Mouse (Mus musculus) lung, embryonic 14.5 days (tissue): ENCODE data around the gene Ube2c. TPM values are rescaled to one million over a fixed set of nuclear protein-coding genes. Genes with fewer than 3 reads are reported as not detected.

Experiments used
- ATAC-seq: fragments of 200-750 bp; cut with Nextera tagmentation; 2 replicates; pipeline ENCODE4 v1.8.0; 2017; ENCODE audit warnings: mild to moderate bottlenecking, moderate TSS enrichment, moderate library complexity; ENCODE audit not compliant: insufficient read depth
- DNase-seq: peaks from one replicate; pipeline ENCODE4 v3.0.0-alpha.2; 2015
- H3K27ac ChIP-seq: fragments of 300-500 bp; sonication (generic); 2 replicates; pipeline ENCODE4 v1.5.1; 2014; ENCODE audit warnings: low read depth, mild to moderate bottlenecking, moderate library complexity
- H3K27me3 ChIP-seq: fragments of 300-500 bp; sonication (generic); 2 replicates; pipeline ENCODE4 v1.6.1; 2014; ENCODE audit warnings: low read length, control low read depth; ENCODE audit not compliant: insufficient read depth
- H3K36me3 ChIP-seq: fragments of 300-500 bp; sonication (generic); 2 replicates; pipeline ENCODE4 v1.6.1; 2014; ENCODE audit warnings: control low read depth; ENCODE audit not compliant: insufficient read depth
- H3K4me1 ChIP-seq: fragments of 300-500 bp; sonication (generic); 2 replicates; pipeline ENCODE4 v1.6.1; 2014; ENCODE audit warnings: antibody characterized with exemption, control low read depth; ENCODE audit not compliant: insufficient read depth
- H3K4me2 ChIP-seq: fragments of 300-500 bp; sonication (generic); 2 replicates; pipeline ENCODE4 v1.6.1; 2014; ENCODE audit warnings: mild to moderate bottlenecking
- H3K4me3 ChIP-seq: fragments of 300-500 bp; sonication (generic); 2 replicates; pipeline ENCODE4 v1.5.1; 2014; ENCODE audit warnings: low read depth, low read length
- H3K9ac ChIP-seq: fragments of 300-500 bp; sonication (generic); 2 replicates; pipeline ENCODE4 v1.6.1; 2014
- H3K9me3 ChIP-seq: fragments of 300-500 bp; sonication (generic); 2 replicates; pipeline ENCODE4 v1.6.1; 2016; ENCODE audit warnings: low read depth, low read length, control low read depth
- CTCF ChIP-seq: IDR thresholded peaks from 2 replicates; pipeline ENCODE4 v1.5.1; 2016; ENCODE audit warnings: antibody characterized with exemption, low read depth
- WGBS: fragments of 180-500 bp; shearing (Covaris S2); extraction: QIAGEN DNeasy Blood & Tissue Kit; methylation state at CpG from one replicate; pipeline ENCODE4 v1.1.7; 2014; 5-methylcytosine and 5-hydroxymethylcytosine counted together
- polyA plus RNA-seq: library from polyadenylated mRNA; unstranded; fragments of >200 nt; fragmentation: Nextera tagmentation; extraction: Ambion mirVana; gene quantifications from 2 replicates; pipeline ENCODE4 v1.2.1, GENCODE M21; 2014

Gene Ube2c
- polyA plus RNA-seq, 1 experiment from 2014 or later = 619 TPM

DNA sequence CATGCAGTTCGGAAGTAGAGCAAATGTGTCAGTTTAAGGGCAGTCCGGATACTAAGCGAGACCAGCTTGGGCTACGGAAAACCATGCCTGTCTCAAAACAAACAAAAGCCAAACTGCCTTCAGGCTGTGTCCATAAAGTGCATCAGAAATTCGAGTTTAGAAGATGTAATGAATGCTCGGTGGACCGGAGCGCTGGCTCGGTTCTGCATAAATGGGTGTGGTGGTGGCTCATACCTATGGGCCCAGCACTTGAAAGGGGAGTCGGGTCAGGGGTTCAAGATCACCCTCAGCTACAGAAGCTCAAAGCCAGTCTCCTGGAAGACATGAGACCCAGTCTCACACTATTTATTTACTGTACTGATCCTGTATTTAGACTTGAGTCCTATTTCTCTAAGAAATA lies 18.1 kb downstream of the Ube2c start:
- TF ChIP-seq CTCF = no peak
- Histone ChIP-seq H3K4me2 (no peak overlapping the region), H3K4me1 (peaks cover 8% of the 10 kb centered on the region; the same call in 1 of the 2 replicates), H3K9ac (no peak overlapping the region), H3K9me3 (no peaks in the 10 kb centered on the region), H3K27ac (no peak overlapping the region), H3K36me3 (peaks cover 33% of the 10 kb centered on the region), H3K4me3 (no peak overlapping the region), H3K27me3 (no peaks in the 10 kb centered on the region)
- WGBS = 77% methylated on average over 10 of the region's 10 CpGs
- ATAC-seq (no peak), DNase-seq (no peak)

DNA sequence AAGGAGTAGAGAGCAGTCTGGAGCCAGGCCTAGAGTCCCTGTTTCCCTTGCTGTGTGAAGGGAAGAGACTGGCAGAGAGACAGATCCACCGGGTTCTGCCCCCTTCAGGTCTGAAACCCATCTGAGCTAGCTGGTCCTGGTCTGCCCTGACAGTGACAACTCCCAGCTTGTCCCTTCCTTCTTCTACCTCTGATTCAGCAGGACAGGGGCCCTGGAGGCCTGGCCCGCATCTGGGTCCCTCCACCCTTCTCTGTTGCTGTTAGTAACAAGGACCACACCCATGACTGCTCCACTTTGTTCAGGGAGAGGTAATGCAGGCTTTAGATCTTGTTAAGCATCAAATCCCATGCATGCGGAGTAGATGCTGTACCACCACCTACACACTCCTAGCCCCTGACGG lies 18.7 kb downstream of the Ube2c start:
- ATAC-seq = no peak
- no peaks in the 10 kb centered on the region for H3K9me3 ChIP-seq
- H3K36me3 ChIP-seq = peaks cover 39% of the 10 kb centered on the region

DNA sequence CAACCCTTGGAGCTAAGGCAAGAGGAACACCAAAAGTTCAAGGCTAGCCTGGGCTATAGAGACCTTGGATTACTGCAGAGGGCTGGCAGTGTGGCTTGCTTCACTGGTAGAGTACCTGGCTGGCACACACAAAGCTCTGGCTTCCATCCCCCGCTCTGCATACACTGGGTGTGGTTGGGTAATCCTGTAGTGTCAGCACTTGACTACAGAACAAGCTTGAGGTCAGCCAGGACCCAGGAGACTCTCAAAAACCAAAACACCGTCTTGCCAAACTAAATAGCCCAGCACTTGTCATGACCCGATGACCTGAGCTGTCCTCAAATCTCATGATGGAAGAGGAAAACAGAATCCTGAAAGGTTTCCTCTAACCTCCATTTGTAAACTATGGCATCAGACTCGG lies 20.8 kb downstream of the Ube2c start:
- WGBS = 55% methylated on average over 4 of the region's 4 CpGs
- no peak for DNase-seq
- peaks cover 54% of the 10 kb centered on the region for H3K36me3 ChIP-seq
- TF ChIP-seq CTCF = no peak
- H3K27me3 ChIP-seq = no peaks in the 10 kb centered on the region
- H3K27ac ChIP-seq = no peak overlapping the region
- H3K4me3 ChIP-seq = no peak overlapping the region
- H3K4me2 ChIP-seq = no peak overlapping the region
- no peak overlapping the region for H3K9ac ChIP-seq
- ATAC-seq = no peak
- H3K9me3 ChIP-seq = no peaks in the 10 kb centered on the region
- H3K4me1 ChIP-seq = 0 out of 2 replicates have a peak, but pooled peaks cover 5% of the 10 kb centered on the region

More for the DNA sequence above, 18.7 kb downstream of the Ube2c start:
- Histone ChIP-seq H3K9ac (no peak overlapping the region), H3K4me1 (peaks cover 8% of the 10 kb centered on the region; the same call in 1 of the 2 replicates), H3K4me2 (no peak overlapping the region), H3K27ac (no peak overlapping the region), H3K4me3 (no peak overlapping the region), H3K27me3 (no peaks in the 10 kb centered on the region)
- no peak for DNase-seq
- no peak for TF ChIP-seq CTCF
- 62% methylated on average over 4 of the region's 4 CpGs for WGBS

DNA sequence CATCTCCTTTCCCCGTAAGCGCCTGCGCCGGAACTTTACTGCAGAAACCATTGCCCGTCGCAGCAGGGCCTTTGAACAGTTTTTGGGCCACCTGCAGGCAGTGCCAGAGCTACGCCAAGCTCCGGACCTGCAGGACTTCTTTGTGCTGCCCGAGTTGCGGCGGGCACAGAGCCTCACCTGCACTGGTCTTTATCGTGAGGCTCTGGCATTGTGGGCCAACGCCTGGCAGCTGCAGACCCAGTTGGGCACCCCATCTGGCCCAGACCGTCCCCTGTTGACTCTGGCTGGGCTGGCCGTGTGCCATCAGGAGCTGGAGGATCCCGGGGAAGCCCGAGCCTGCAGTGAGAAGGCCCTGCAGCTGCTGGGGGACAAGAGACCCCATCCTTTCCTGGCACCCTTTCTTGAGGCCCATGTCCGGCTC lies 22.2 kb downstream of the Ube2c start:
- no peak overlapping the region for H3K9ac ChIP-seq

DNA sequence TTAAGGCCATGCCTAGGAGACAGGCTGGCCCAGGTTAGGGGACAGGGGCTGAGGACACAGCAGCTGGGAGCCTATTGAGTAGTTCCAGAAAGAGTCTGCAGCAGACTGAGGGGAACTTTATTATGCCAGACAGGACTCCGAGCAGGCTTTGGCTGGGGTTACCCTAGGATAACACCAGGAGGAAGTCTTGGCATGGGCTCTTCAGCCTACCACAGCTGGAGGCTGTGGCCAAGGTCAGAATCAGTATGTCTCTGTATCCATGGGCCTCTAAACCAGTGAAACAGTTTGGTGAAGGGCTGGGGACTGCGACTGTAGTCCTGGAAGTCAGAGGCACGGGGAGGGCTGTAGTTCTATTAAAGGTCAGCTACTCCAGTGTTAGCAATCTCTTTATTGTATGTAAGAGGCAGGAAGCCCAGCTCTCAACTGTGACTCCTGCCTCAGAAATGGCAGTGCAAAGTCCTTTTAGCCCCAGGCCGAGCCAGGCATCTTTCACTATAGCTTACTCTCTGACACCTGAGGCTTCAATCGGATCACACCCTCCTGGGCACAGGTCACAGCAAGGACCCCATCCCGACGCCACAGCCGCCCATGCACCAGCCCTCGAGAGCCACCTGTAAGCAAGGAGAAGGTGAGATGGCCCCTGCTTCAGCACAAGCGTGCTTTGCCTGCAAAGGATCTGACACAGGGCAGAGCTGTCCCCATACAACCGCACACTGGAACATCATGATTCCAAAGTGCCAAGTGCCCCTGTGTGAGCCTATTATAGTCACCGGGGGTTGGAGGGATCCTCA lies 22.9 kb downstream of the Ube2c start:
- DNase-seq (no peak), ATAC-seq (no peak)
- TF ChIP-seq CTCF = no peak
- Histone ChIP-seq H3K36me3 (peaks cover 74% of the 10 kb centered on the region), H3K4me2 (no peak overlapping the region), H3K4me3 (no peak overlapping the region), H3K9me3 (no peaks in the 10 kb centered on the region), H3K9ac (no peak overlapping the region), H3K27me3 (no peaks in the 10 kb centered on the region), H3K27ac (no peak overlapping the region), H3K4me1 (no peaks in the 10 kb centered on the region)
- whole genome bisulfite sequencing = 87% methylated on average over 12 of the region's 12 CpGs

More for the DNA sequence above, 22.2 kb downstream of the Ube2c start:
- H3K4me3 ChIP-seq = no peak overlapping the region
- ATAC-seq (no peak), DNase-seq (no peak)
- TF ChIP-seq CTCF = no peak
- H3K27ac ChIP-seq = no peak overlapping the region
- H3K4me1 ChIP-seq = 0 out of 2 replicates have a peak, but pooled peaks cover 4% of the 10 kb centered on the region
- peaks cover 68% of the 10 kb centered on the region for H3K36me3 ChIP-seq
- no peaks in the 10 kb centered on the region for H3K27me3 ChIP-seq
- H3K4me2 ChIP-seq = no peak overlapping the region
- 92% methylated on average over 18 of the region's 18 CpGs for WGBS
- H3K9me3 ChIP-seq = no peaks in the 10 kb centered on the region

DNA sequence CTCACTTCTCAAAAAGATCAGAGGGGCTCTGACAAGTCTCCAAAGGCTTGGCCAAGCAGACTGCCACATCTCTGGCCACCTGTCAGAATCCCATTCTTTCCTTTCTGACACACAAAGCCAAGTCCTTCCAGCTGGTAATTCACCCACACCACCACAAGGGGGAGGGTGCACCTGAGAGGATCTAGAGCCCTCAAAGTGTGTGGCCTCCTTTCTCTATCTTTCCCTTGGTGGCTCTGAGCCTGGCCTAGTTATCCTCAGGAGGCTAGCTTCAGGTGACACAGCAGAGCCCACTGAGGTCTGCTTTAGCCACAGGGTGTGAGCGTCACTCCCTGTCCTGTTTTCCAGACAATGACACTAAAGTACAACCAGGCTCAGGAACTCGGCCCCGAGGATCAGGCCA lies 23.5 kb downstream of the Ube2c start:
- WGBS = 65% methylated on average over 3 of the region's 3 CpGs
- H3K9ac ChIP-seq = no peak overlapping the region
- H3K27ac ChIP-seq = no peak overlapping the region
- no peaks in the 10 kb centered on the region for H3K27me3 ChIP-seq
- peak; percentile 77 for DNase-seq
- H3K4me3 ChIP-seq = no peak overlapping the region
- H3K4me1 ChIP-seq = no peaks in the 10 kb centered on the region
- H3K36me3 ChIP-seq = peaks cover 79% of the 10 kb centered on the region
- H3K9me3 ChIP-seq = no peaks in the 10 kb centered on the region
- peak; percentile 84 for TF ChIP-seq CTCF
- no peak overlapping the region for H3K4me2 ChIP-seq
- 0 out of 2 replicates have a peak, but pooled peaks have one; percentile 13 for ATAC-seq

DNA sequence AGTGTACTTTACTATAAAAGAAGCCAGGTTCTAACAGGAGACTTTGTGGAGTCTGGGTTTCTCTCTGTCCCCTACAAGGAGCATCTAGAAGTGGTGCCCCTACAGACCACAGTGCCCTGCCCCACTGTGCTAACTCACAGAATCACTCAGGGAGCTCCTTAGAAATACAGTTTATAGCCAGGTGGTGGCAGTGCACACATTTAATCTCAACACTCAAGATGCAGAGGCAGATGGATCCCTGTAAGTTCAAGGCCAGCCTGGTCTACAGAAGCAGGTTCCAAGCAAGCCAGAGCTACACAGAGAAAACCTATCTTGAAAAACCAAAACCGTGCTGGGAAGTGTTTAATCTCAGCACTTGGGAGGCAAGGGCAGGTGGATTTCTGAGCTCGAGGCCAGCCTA lies 24.1 kb downstream of the Ube2c start:
- no peaks in the 10 kb centered on the region for H3K4me1 ChIP-seq
- WGBS = 92% methylated on average over 2 of the region's 2 CpGs
- ATAC-seq (0 out of 2 replicates have a peak, but pooled peaks have one; percentile 15), DNase-seq (peak; percentile 29)
- H3K4me2 ChIP-seq = no peak overlapping the region
- no peaks in the 10 kb centered on the region for H3K27me3 ChIP-seq
- H3K36me3 ChIP-seq = peaks cover 80% of the 10 kb centered on the region
- no peaks in the 10 kb centered on the region for H3K9me3 ChIP-seq
- H3K27ac ChIP-seq = no peak overlapping the region
- TF ChIP-seq CTCF = no peak; the same call in 1 of the 2 replicates
- H3K4me3 ChIP-seq = no peak overlapping the region
- no peak overlapping the region for H3K9ac ChIP-seq
